Mouse (Mus musculus) kidney, adult 2 months (tissue): ENCODE results near the gene Bmp7.

Experiments
- CTCF ChIP-seq: fragments of 200-500 bp; conservative IDR thresholded peaks from 2 replicates; pipeline ENCODE4 v1.5.1; 2011; ENCODE audit warnings: low read depth, mild to moderate bottlenecking, control low read depth, low read length, moderate library complexity, mixed read lengths; ENCODE audit not compliant: insufficient read depth, insufficient read length
- POLR2A ChIP-seq: fragments of 200-500 bp; IDR thresholded peaks from one replicate; pipeline ENCODE4 v1.6.1; 2011; ENCODE audit warnings: low read depth, low read length, control low read depth

GRCm38 (mm10) chr2:172857048-172857447 lies 83.1 kb downstream of the Bmp7 start:
- TF ChIP-seq CTCF (no peak), POLR2A (no peak)
